18 mouse cellular contexts compared by ENCODE assay signal in the genomic region with DNA sequence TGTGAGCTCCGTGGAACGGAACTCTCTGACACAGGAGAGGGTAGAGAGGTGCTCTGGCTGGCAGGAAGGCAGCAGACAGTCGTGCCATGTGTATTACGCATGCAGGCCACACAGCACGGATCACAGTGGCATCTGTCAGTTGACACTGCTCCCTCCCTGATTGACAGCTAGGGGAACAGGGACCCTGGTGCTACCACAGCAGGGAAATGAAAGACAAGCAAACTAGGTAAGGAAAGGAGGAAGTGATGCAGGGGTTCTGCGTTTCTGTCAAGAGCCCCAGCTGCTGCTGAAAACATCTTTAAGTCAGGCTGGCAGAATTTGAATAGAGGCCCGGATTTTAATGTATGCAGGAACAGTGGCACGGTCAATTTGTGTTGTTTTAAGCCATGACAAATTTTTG. TPM values are rescaled to one million over a fixed set of nuclear protein-coding genes. Genes with fewer than 3 reads are reported as not detected.
DNase-seq lines count a peak whose midpoint lies in the region; ATAC-seq and TF ChIP-seq lines count a peak whose summit lies in the region.
"Had no signal": no experiment of that assay in that cellular context is flagged by ENCODE, and none has a peak within 500 bp of the region (broad histone marks: within the 10 kb centered on the region; RNA-seq: fewer than 3 reads in every experiment).

No protein-coding gene starts in this region.

- TF ChIP-seq POLR2A in spleen, adult 2 months (IDR thresholded peaks at IDR 0.05; ENCODE audit: low read depth, low read length) = no peak

- H3K9ac ChIP-seq in heart, embryonic 14.5 days (ENCODE audit: low read length) = peak overlapping the region; percentile 38; the same call in 1 of the 2 replicates
- H3K9ac ChIP-seq in liver, embryonic 15.5 days = no peak overlapping the region
- H3K9ac ChIP-seq: forebrain, embryonic 12.5 days; hindbrain, embryonic 15.5 days had no signal

- H3K36me3 ChIP-seq in heart, embryonic 14.5 days (ENCODE audit: control insufficient read depth, insufficient read depth, low read length) = peaks cover 7% of the 10 kb centered on the region
- H3K36me3 ChIP-seq in spleen, adult 2 months (ENCODE audit: control insufficient read depth, insufficient read depth, low read length) = peaks cover 15% of the 10 kb centered on the region
- peaks cover 53% of the 10 kb centered on the region for H3K36me3 ChIP-seq in liver, embryonic 15.5 days (replicated peaks)
- peaks cover 19% of the 10 kb centered on the region; the same call in 1 of the 2 replicates for H3K36me3 ChIP-seq in splenic B cell, adult 2 months (ENCODE audit: control insufficient read depth, insufficient read depth, low read length, poor library complexity, severe bottlenecking)
- H3K36me3 ChIP-seq: forebrain, embryonic 12.5 days; hindbrain, embryonic 15.5 days had no signal

- H3K4me1 ChIP-seq in heart, embryonic 14.5 days (ENCODE audit: control insufficient read depth in 2 of 2, insufficient read depth in 2 of 2, low read length in 2 of 2) = peaks cover 19 to 32% of the 10 kb centered on the region in 2 experiments
- H3K4me1 ChIP-seq in spleen, adult 2 months (ENCODE audit: control insufficient read depth, insufficient read depth, insufficient read length) = peaks cover 12% of the 10 kb centered on the region
- peaks cover 45% of the 10 kb centered on the region for H3K4me1 ChIP-seq in liver, embryonic 15.5 days (replicated peaks)
- H3K4me1 ChIP-seq: forebrain, embryonic 12.5 days; hindbrain, embryonic 15.5 days had no signal

- H3K27ac ChIP-seq in heart, embryonic 14.5 days (replicated peaks in 1 of 2; ENCODE audit: control insufficient read depth in 1 of 2, insufficient read depth in 1 of 2, low read depth in 2 of 2, low read length in 2 of 2) = peak overlapping the region; percentile 25 to 67; a peak in 2 of 4 replicates
- peak overlapping the region; percentile 71; the same call in 1 of the 2 replicates for H3K27ac ChIP-seq in spleen, adult 2 months (ENCODE audit: insufficient read depth, low read length)
- peak overlapping the region; percentile 41; the same call in 1 of the 2 replicates for H3K27ac ChIP-seq in liver, embryonic 15.5 days (replicated peaks)
- H3K27ac ChIP-seq: forebrain, embryonic 12.5 days; hindbrain, embryonic 15.5 days; stomach, postnatal 0 days had no signal

- no peak overlapping the region for H3K4me3 ChIP-seq in heart, embryonic 14.5 days (ENCODE audit: control insufficient read depth in 1 of 2, insufficient read depth in 1 of 2, low read depth in 1 of 2, low read length in 2 of 2)
- no peak overlapping the region for H3K4me3 ChIP-seq in spleen, adult 2 months (ENCODE audit: extremely low read depth, insufficient read depth, insufficient read length)
- no peak overlapping the region for H3K4me3 ChIP-seq in liver, embryonic 15.5 days (replicated peaks)
- H3K4me3 ChIP-seq: forebrain, embryonic 12.5 days; hindbrain, embryonic 15.5 days had no signal

- ATAC-seq in heart, embryonic 14.5 days (ENCODE audit: insufficient number of reproducible peaks, insufficient read depth, low FRiP score, low read depth) = no peak
- ATAC-seq in liver, embryonic 15.5 days (ENCODE audit: insufficient read depth) = no peak
- ATAC-seq: intestine, postnatal 0 days had no signal

- TF ChIP-seq CTCF in spleen, adult 2 months (IDR thresholded peaks at IDR 0.05; ENCODE audit: extremely low read depth, insufficient read depth, insufficient read length, insufficient replicate concordance) = no peak

- H3K27me3 ChIP-seq in heart, embryonic 14.5 days (ENCODE audit: control insufficient read depth, insufficient read depth, low read length) = no peaks in the 10 kb centered on the region
- H3K27me3 ChIP-seq in spleen, adult 2 months (ENCODE audit: control insufficient read depth, insufficient read depth, low read length) = no peaks in the 10 kb centered on the region
- H3K27me3 ChIP-seq in liver, embryonic 15.5 days = no peaks in the 10 kb centered on the region
- no peaks in the 10 kb centered on the region for H3K27me3 ChIP-seq in splenic B cell, adult 2 months (ENCODE audit: control insufficient read depth, insufficient read depth, low read length, poor library complexity, severe bottlenecking)
- H3K27me3 ChIP-seq: forebrain, embryonic 12.5 days; hindbrain, embryonic 15.5 days had no signal

- WGBS in heart, embryonic 14.5 days = 67% methylated on average over 8 of the region's 8 CpGs
- 39% methylated on average over 8 of the region's 8 CpGs for WGBS in spleen, adult 2 months
- WGBS in liver, embryonic 15.5 days (ENCODE audit: insufficient replicate concordance) = 60% methylated on average over 8 of the region's 8 CpGs

- H3K9me3 ChIP-seq in heart, embryonic 14.5 days (ENCODE audit: control insufficient read depth, low read length) = no peaks in the 10 kb centered on the region
- H3K9me3 ChIP-seq in liver, embryonic 15.5 days (replicated peaks) = no peaks in the 10 kb centered on the region
- H3K9me3 ChIP-seq: forebrain, embryonic 12.5 days; hindbrain, embryonic 15.5 days had no signal

- DNase-seq in heart, adult 9 months (ENCODE audit: low spot score in 2 of 2) = no peak
- DNase-seq in spleen, adult 2 months (ENCODE audit: low read depth in 1 of 2, low spot score in 2 of 2) = peak in 1 of 2 experiments; percentile 17
- no peak for DNase-seq in spleen, postnatal 14 days (ENCODE audit: low spot score in 2 of 2)
- DNase-seq in splenic B cell, adult 2 months (ENCODE audit: low read depth, low spot score) = peak; percentile 77
- no peak for DNase-seq in embryo, embryonic 9.5 days (ENCODE audit: extremely low spot score)
- no peak for DNase-seq in embryo, embryonic 11 days
- DNase-seq: adrenal gland, postnatal 14 days; cerebellum, adult 2 months; heart, adult 18-20 months; kidney, postnatal 10 days; right cerebral cortex, postnatal 4 days; thymus, postnatal 25 days had no signal

- H3K4me2 ChIP-seq in heart, embryonic 14.5 days (ENCODE audit: low read length) = no peak overlapping the region
- H3K4me2 ChIP-seq in liver, embryonic 15.5 days = no peak overlapping the region
- H3K4me2 ChIP-seq: forebrain, embryonic 12.5 days; hindbrain, embryonic 15.5 days had no signal

RNA-seq across cellular contexts. Expression of gene Dapp1, which starts 17.8 kb away (rescaled TPM):
- polyA plus RNA-seq in heart, embryonic 14.5 days (2014; fragmentation: Nextera tagmentation; extraction: Ambion mirVana) = 21.3 and 22.8 TPM in 2 replicates
- polyA plus RNA-seq in spleen, adult 2 months (2012; rRNA removed) = 11.9 and 13.5 TPM in 2 replicates
- 10.5 and 12.0 TPM in 2 replicates for polyA plus RNA-seq in liver, embryonic 15.5 days (2015; fragmentation: Nextera tagmentation; extraction: Ambion mirVana)

RNA-seq across cellular contexts. Expression of gene Lamtor3, which starts 45.2 kb away (rescaled TPM):
- polyA plus RNA-seq in heart, embryonic 14.5 days (2014; fragmentation: Nextera tagmentation; extraction: Ambion mirVana) = 103 and 116 TPM in 2 replicates
- polyA plus RNA-seq in spleen, adult 2 months (2012; rRNA removed) = 14.9 and 15.7 TPM in 2 replicates
- polyA plus RNA-seq in liver, embryonic 15.5 days (2015; fragmentation: Nextera tagmentation; extraction: Ambion mirVana) = 52.1 and 53.8 TPM in 2 replicates
